Mouse (Mus musculus) spleen, adult 12 weeks (tissue): ENCODE results near the gene Pax5.

Experiments used
- DNase-seq: peaks from one replicate; pipeline ENCODE4 v3.0.0; 2022; ENCODE audit warnings: low spot score

The Pax5 gene

DNA sequence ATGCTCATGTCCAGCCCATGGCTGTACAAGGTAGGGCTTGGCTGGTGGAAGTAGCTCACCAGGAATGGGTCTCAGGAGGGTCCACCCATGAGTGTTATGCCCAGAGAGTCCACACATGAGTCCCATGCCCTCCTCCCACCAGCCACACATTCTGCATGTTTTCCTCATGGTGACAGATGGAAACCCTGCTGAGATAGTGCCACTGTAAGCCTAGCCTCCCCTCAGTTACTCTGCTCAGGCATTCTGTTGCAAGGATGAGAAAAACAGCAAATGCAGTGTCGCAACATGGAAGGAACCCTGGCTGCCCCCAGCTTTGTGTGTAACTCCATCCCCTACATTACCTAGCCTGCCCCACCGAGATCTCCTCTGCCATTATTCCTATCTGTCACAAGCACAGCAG, 117.2 kb downstream of the Pax5 start:
- no peak for DNase-seq

DNA sequence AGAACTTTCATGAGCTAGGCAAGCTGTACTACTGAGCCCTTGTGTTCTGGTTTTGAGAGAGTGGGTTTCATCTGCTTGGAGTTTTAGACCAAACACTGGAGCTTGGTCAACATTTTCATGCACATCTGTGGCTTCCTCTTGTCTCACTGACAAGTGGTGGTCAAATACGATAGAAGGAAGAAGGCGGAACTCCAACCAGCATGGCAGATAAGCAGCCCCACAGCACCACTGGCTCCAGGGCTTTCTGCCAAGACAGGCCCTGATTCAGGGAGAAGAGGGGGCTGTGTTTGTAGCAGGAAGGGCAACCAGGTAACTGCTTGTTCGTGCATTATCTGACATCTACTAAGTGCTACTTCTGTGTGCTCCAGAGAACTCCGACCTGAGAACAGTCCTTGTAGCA, 127.6 kb downstream of the Pax5 start:
- DNase-seq, result no peak

DNA sequence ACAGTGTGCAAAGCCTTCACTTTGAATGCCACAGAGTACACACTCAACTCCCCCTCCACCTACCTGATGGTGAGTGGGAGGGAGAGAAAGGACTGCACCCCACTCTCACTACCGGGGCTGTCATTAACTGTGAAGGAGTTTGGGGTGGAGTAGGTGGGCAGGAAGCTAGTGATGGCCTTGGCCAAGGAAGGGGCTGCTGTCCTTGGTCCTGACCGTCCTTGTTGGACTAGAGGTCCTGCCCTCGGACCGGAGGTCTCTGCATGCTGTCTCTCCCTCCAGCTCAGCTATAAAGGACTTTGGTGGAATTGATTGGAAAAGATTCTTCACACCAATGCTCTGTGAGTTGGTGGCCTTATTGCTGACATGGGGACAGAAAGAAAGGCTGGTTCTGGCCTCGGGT, 131.7 kb downstream of the Pax5 start:
- no peak for DNase-seq

DNA sequence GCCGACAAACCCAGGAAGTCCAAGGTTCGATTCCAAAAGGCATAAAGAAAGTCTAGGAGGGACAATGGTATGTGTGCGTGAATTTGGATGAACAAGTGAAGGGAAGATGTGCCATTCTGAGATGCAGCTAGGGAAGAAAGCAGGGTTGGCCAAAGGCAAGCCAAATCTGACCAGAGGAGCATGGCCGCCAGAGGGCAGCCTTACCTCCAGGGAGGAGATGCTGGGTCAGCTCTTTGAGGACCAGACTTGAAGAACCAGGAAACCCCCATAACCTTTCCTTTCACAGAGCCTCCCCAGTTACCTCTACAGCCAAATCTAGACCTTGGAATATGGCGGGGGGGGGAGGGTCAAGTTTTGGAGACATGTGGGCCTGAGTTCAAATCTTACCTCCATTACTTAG, 133.0 kb downstream of the Pax5 start:
- DNase-seq, result no peak

DNA sequence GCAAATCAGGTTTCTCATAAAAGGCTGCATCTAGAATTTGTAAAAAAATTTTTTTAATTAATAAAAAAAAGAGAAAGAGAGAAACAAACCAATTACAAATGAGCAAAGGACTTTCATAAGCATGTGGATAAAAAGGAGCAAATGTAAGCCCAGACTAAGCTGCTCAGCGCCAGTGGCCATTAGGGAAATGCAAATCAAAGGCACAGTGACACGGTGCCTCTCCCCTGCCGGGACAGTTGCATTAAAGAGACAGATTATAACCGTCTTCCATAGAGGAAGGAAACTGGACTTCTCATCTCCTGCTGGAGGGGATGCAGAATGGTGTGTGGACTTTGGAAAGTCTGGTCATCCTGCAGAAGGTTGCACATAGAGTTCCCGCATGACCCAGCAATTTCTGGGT, 133.5 kb downstream of the Pax5 start:
- no peak for DNase-seq

DNA sequence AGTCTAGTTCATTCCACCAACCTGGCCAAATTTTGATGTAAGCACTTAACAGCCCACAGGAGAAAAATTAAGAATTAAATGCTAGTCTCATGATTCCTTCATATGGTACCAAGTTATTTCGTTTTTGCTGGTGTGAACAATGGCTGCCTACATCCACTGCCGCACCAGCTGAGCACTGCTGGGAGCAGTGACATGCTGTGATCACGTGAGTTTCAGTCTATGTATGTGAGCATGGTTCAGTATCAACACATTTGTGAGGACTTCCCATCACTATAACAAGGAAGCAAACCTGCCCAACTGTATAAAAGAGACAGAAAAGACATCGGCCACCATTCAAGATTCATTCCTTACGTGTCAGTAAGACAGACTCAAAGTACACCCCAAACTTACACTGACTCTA, 137.3 kb downstream of the Pax5 start:
- DNase-seq, result no peak

DNA sequence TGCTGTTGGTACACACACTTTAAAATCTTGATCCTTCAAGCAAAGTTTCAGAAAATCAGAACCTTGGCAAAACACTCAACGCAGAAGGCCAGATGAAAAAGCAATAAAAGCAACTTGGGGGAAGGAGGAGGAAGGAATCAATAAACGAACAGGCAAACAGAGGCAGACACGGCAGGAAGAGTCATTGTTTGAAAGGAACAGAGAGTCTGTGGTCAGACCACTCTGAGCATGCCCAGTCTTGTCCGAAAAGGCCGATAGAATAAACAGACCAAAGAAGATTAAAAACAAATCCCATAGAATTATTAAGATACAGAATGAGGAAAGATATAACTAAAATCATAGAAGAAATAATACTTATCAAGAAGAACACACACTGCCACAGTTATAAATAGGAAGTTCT, 137.9 kb downstream of the Pax5 start:
- DNase-seq, result no peak

DNA sequence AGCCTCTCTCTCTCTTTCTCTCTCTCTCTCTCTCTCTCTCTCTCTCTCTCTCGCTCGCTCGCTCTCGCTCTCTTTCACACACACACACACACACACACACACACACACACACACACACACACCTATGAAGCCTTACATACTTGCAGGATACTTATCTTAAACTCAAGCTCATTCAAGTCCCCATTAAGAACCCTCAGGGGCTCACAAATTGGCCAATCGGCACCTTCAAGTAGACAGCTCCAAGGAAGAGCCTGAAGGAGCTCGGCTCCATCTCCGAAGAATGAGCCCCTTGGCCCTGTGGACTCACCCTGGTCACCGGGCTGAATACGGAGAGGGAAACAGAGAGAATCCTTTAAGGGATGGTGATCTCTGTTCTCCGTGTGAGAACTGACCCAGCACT, 141.1 kb downstream of the Pax5 start:
- DNase-seq, result no peak

DNA sequence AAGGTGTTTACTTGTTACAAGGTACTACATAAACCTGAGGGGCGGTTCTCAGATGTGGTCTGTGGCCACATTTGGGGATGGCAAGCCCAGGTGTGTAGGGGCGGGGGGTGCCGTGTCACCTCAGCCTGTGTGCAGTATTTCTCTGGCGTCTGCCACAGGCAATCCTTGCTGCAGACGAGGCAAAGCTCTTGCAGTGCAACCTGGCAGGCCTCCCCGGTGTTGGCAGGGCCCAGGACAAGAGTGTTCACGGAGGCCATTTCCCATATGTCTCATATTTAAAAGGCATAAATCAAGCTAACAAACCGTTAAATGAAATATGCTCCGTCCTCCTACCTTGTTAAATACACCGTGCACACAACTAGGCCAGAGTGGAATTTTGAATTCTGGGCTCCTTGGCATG, 141.6 kb downstream of the Pax5 start:
- no peak for DNase-seq

DNA sequence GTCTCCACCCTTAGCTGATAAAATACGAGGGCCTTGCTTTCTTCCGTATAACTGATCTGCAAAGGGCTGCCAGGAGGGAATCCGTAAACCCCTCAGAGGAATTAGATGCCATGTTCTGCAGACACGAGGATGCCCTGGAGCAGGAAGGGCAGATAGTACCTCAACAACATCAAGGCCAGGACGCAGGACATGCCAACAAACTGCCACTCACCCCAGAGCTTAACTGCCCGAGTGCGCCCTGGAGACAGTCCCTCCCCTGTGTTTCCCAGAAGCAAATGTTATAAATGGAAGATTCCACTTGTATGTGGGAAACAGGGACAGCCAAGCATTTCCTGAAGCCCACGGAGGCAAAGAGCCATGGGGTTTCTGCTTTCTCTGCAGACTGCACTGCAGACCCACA, 143.9 kb downstream of the Pax5 start:
- DNase-seq, result no peak

DNA sequence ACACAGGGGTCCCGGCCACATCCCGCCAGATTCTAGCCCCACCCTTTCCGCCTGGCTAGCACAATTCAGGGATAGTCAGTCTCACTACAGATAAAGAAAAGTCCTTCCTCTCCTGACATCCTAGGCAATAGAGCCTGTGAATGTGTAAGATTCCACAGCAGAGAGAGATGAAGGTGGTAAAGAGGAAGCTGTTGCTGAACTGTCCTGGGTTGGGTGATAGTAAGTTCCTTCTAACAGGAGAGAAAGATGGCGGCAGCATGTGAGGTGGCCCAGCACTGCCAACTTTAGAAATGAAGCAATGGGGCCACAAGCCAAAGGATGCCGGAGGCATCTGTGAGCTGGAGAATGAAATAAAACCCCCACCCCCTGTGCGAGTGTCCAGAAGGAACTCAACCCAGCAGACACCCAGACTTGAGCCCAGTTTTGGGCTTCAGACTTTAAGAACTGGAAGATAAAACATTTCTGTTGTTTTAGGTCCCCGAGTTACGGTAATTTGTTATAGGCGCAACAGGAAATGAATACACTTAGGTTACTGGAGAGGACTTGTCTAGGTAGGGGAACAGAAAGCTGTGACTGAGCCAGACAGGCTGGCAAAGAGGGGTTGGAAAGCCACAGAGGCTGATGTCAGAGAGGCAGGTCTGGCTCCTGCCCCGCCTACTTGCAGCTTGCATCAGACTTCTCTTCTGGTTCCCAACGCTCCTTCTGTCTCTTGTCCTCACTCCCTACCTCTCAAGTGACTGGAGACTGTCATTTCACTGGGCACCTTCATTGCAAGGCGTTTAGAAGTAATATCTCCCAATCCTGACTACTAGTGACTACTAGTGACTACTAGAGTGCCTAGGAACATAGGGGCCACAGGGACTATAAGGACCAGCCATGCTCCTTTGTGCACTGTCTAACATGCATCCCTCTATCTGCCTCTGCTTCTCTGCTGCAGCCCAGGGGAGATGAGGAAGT, 144.9 kb downstream of the Pax5 start:
- DNase-seq, result no peak

DNA sequence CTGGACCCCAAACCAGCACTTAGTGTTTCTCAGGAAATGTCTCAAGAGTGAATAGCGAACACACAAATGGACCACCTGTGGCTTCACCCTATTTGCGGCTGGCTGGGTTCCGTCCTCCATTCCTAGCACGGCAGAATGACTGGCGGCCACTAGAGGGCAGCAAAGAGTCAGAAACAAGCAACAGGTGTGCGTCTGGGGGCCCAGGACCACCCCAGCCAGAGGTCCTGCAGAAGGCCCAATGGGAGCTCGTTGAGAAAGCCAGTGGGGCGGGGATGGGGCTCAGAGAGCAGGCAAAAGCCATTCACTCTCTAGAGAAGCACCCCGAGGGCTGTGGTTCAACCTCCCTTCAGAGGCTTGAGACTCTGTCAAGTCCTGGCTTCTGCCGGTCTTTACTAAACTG, 145.7 kb downstream of the Pax5 start:
- peak; percentile 44 for DNase-seq

DNA sequence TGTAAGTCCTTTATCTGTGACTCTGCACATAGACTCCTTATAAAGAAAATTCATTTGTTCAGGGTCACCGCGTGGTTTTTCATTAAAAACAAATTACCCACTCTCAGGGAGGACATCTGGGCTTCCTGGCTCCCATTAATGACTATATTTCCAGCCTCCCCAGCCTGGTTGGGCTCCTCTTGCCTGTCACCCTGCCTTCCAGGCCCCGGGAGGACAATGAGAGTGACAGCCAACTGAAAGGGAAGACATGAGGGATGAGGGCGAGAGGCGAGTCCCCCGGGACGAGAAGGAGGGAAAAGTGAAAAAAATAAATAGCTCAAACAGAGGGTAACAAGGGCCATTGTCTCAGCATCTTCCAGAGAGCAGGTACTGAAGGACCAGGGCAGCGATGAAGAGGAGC, 149.3 kb downstream of the Pax5 start:
- no peak for DNase-seq

DNA sequence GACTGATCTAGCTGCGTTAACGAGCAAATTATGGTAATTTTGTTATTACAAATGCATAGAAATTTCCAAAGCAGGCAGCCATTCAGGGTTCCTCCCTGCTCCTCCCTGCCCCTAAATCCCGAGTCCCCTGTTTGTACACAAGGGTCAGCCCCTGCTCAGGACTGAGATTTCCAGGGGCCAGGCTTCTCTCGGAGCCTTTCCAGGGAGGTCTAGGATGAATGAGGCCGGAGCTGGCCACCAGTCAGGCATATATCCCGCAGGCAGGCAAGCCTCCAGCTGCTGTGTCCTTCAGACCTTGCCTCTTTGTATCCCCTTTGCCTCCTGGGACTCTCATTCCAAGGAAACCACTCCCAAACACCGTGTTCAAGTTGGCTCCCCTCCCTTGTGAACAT, 151.7 kb downstream of the Pax5 start:
- no peak for DNase-seq

DNA sequence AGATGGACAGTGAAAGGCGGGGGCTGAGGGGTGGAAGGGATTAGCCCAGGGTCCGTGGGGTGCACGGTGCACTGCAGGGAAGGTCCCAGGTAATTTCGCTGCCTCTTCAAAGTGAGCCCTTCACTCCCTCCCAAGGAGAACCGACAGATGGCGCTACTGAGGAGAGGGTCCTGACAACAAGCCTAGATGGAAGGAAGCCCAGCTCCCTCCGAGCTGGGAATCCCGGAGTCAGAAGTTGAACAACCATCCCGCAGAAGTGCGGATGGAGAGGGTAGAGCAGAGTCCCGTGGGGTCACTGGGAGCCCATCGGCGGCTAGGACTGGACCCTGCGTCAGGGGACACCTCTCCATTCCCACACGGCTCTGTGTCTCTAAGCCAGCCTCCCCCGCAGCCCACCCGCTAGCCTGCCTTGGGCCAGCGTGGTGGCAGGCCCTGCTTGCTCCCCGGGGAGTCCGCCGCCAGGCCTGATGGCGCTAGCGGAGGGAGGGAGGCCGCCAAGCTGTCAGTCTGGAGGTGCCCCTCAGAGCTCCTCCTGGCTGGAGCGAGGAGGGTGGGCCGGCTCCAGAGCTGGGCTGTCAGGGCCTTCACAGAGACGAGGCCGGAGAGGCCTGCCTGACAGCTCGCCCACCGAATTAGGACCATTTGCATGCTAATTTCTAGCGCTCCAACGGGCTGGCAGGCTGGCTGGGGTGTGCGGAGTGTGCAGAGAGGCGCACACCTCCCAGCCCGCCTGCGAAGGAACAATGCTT, 152.3 kb downstream of the Pax5 start:
- no peak for DNase-seq

DNA sequence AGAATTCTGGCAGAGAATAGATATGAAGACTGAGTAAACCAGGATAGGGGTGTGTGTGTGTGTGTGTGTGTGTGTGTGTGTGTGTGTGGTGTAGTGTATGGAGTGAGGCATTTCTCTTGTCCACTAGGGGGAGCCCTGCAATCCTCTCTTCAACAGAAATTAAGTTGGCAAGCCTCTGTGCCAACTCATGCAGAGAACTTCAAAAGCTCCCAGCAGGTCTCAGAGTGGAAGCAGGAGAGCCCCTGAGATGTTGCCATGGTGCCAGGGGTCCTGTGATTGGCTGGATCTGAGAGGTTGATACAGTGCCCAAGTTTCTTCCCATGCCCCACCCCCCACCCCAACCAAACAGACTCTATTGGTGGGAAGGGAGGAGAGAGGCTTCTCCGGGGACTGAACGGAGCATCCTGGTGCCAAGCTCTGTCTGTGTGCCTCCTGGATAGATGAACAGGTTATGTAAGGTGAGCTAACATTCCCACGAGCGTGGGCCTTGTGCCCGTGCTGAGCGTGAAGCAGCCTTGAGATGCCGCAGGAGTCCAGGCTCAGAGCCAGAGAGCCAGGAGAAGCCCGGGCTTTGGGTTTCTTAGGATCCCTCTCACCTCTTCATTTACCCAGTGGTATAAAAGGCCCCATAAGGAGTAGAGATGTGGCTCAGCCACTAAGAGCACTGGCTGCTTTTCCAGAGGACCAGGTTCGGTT, 153.6 kb downstream of the Pax5 start:
- no peak for DNase-seq

DNA sequence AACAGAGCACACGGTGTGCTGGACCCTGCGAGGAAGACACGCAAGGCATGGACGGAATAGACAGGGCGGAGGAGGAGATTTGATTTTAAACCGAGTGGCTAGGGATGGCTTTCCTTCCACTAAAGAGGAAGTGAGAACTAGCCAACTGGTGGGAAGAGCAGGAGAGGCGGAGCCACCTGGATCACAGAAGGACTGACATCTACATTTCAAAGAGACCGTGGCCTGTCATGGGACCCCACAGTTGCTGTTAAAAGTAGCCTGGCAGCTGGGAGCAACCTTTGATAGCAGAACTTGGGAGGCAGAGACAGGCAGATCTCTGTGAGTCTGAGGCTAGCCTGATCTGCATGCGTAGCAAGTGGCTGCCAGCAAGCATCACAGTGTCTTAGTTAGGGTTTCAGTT, 154.7 kb downstream of the Pax5 start:
- no peak for DNase-seq

DNA sequence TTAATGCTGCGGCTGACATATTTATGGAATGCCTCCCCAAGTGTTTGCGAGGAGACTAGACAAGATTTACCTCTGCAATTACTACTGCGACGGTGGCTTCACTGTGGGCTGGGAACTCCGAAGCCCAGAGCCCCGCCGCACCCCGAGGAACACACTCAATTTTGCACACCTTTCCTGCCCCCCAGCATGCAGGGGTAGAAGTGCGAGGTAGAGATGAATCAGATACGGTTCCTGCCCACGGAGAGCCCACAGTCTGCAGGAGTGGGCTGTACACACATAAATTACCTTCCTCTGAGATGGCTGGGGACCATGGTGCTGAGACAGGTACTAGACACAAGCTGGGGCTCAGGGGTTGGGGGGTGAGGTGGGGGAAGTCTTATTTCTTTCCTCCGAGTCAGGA, 158.8 kb downstream of the Pax5 start:
- DNase-seq, result no peak

DNA sequence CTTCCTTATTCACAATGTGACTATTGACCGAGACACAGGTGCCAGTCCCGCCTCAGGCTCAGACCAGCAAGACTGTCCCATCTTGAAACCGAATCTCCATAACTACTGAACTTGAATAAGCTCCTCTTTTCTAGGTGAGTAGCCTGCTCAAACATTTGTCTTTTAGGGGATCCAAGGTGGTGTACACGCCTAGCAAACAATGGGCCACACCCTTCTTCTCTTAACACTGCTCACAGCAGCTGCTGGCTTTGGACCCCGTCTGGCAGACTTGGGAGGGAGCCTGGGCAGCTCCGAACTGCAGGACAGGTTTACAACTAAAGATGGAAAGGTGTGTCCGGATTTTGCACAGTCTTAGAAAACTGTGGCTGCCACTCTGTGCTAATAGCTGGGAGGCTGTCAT, 161.3 kb downstream of the Pax5 start:
- no peak for DNase-seq

DNA sequence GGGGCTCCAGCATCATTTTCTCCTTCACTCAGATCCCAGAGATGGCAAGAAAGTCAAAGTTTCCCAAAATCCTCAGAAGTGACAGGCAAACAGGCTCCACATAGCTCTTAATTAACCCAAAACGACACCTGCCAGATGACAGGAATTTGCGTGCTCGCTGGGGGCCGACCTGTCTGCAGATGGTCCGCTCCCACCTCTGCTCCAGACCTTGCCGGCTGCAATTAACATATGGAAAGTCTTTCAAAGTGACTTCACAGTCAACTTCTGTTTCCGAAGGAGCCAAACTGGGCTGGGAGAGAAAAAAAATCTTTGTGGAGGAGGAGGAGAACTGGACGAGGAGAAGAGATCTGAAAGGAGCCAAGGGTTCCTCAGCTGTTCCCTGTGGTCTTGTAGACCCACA, 164.6 kb downstream of the Pax5 start:
- DNase-seq, result no peak

DNA sequence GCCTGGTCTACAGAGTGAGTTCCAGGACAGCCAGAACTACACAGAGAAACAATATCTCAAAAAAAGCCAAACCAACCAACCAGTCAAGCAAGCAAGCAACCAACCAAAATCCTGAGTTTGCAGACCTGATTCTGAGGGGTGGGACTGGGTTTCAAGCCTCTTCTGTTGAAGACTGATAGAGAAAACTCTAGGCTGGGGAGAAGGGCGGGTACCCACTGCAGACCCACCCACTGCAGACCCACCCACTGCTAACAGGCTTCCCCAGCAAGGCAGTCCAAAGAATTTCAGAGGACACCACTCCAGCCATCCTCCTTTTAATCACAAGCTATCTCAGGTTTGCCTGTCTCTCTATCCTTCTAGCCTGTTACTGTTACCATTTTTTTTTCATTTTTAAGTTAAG, 165.8 kb downstream of the Pax5 start:
- no peak for DNase-seq

DNA sequence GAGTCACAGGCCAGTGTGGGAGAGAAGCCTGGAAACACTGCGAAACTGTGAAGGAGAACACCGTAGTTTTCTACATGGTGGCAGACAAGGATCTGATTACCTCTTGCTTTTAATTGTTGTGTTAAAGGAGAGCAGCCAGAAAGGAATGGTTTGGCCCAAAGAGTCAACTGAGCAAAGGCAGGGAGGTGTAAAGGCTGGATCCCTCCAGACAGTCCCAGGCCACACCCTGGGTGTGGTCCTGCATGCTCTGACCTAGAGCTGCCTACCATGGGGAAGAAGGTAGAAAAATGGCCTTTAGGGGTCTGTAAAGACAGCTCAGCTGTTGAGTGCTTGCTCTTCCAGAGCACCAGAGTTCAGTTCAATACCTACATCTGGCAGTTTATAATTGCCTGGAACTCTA, 166.4 kb downstream of the Pax5 start:
- no peak for DNase-seq

DNA sequence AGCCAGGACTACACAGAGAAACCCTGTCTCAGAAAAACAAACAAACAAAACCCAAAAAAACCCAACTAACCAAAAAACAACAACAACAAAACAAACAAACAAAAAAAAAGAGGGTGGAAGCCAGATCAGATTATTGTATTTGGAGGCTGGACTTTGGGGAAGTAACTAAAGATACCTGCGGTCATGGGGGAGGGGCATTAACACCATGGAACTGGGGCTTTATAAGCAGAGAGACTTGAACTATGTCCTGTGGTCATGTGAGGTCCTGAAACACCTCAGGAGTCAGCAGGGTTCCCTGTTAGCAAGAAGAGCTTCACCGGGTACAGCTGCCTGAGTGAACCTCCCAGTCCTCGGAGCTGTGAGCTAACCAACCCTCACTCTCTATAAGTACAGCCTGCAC, 168.2 kb downstream of the Pax5 start:
- DNase-seq, result no peak
